Mouse (Mus musculus): Measurements from ENCODE around the gene Mat2a. TPM values are rescaled to one million over a fixed set of nuclear protein-coding genes. Genes with fewer than 3 reads are reported as not detected.
"Not testable (repeated sequence)": the region's sequence is repeated elsewhere in the genome, so short reads cannot be mapped to it uniquely, and the experiment has no call there.

Gene Mat2a
- polyA plus RNA-seq, 1 experiment from 2014 or later = 463 TPM

GRCm38 (mm10) chr6:72458921-72459320 is 19.6 kb upstream of the Mat2a start:
- H3K9ac ChIP-seq (ENCODE audit: low read depth, low read length) = no peak overlapping the region
- H3K4me2 ChIP-seq (replicated peaks; ENCODE audit: low read depth, low read length) = no peak overlapping the region
- peaks cover 5% of the 10 kb centered on the region; the same call in 1 of the 2 replicates for H3K4me1 ChIP-seq (ENCODE audit: control insufficient read depth, insufficient read depth, low read length)
- 67% methylated on average over 5 of the region's 5 CpGs for WGBS
- no peaks in the 10 kb centered on the region for H3K27me3 ChIP-seq (ENCODE audit: control insufficient read depth, insufficient read depth, low read length)
- ATAC-seq (ENCODE audit: low FRiP score, low TSS enrichment) = no peak
- no peak overlapping the region for H3K4me3 ChIP-seq (ENCODE audit: low read length)
- no peaks in the 10 kb centered on the region for H3K36me3 ChIP-seq (ENCODE audit: control insufficient read depth, insufficient read depth, low read length)
- H3K9me3 ChIP-seq (ENCODE audit: control insufficient read depth, low read length) = no peaks in the 10 kb centered on the region
- H3K27ac ChIP-seq (ENCODE audit: low read depth, low read length) = no peak overlapping the region

GRCm38 (mm10) chr6:72458418-72458817 is 19.1 kb upstream of the Mat2a start:
- H3K27ac ChIP-seq (ENCODE audit: low read depth, low read length) = no peak overlapping the region
- H3K4me2 ChIP-seq (replicated peaks; ENCODE audit: low read depth, low read length) = no peak overlapping the region

GRCm38 (mm10) chr6:72456567-72456966 is 17.2 kb upstream of the Mat2a start:
- 83% methylated on average over 4 of the region's 4 CpGs for WGBS
- no peak overlapping the region for H3K9ac ChIP-seq (ENCODE audit: low read depth, low read length)
- H3K4me1 ChIP-seq (ENCODE audit: control insufficient read depth, insufficient read depth, low read length) = peaks cover 5% of the 10 kb centered on the region; the same call in 1 of the 2 replicates
- H3K9me3 ChIP-seq (ENCODE audit: control insufficient read depth, low read length) = no peaks in the 10 kb centered on the region
- H3K4me3 ChIP-seq (ENCODE audit: low read length) = no peak overlapping the region
- no peak for ATAC-seq (ENCODE audit: low FRiP score, low TSS enrichment)
- no peaks in the 10 kb centered on the region for H3K27me3 ChIP-seq (ENCODE audit: control insufficient read depth, insufficient read depth, low read length)
- H3K27ac ChIP-seq (ENCODE audit: low read depth, low read length) = no peak overlapping the region
- H3K36me3 ChIP-seq (ENCODE audit: control insufficient read depth, insufficient read depth, low read length) = no peaks in the 10 kb centered on the region
- no peak overlapping the region for H3K4me2 ChIP-seq (replicated peaks; ENCODE audit: low read depth, low read length)

More at GRCm38 (mm10) chr6:72458418-72458817, 19.1 kb upstream of the Mat2a start:
- WGBS = 69% methylated on average over 7 of the region's 7 CpGs
- no peak overlapping the region for H3K4me3 ChIP-seq (ENCODE audit: low read length)
- no peaks in the 10 kb centered on the region for H3K27me3 ChIP-seq (ENCODE audit: control insufficient read depth, insufficient read depth, low read length)
- no peaks in the 10 kb centered on the region for H3K9me3 ChIP-seq (ENCODE audit: control insufficient read depth, low read length)
- H3K4me1 ChIP-seq (ENCODE audit: control insufficient read depth, insufficient read depth, low read length) = peaks cover 5% of the 10 kb centered on the region; the same call in 1 of the 2 replicates
- ATAC-seq (ENCODE audit: low FRiP score, low TSS enrichment) = no peak
- no peaks in the 10 kb centered on the region for H3K36me3 ChIP-seq (ENCODE audit: control insufficient read depth, insufficient read depth, low read length)
- no peak overlapping the region for H3K9ac ChIP-seq (ENCODE audit: low read depth, low read length)

- Histone ChIP-seq H3K9ac (ENCODE audit: low read depth, low read length) (no peak overlapping the region), H3K4me3 (ENCODE audit: low read length) (no peak overlapping the region), H3K27ac (ENCODE audit: low read depth, low read length) (no peak overlapping the region), H3K27me3 (ENCODE audit: control insufficient read depth, insufficient read depth, low read length) (no peaks in the 10 kb centered on the region), H3K36me3 (ENCODE audit: control insufficient read depth, insufficient read depth, low read length) (no peaks in the 10 kb centered on the region), H3K4me2 (replicated peaks; ENCODE audit: low read depth, low read length) (no peak overlapping the region), H3K4me1 (ENCODE audit: control insufficient read depth, insufficient read depth, low read length) (no peaks in the 10 kb centered on the region), H3K9me3 (ENCODE audit: control insufficient read depth, low read length) (no peaks in the 10 kb centered on the region)
- 65% methylated on average over 7 of the region's 7 CpGs for WGBS
- no peak for ATAC-seq (ENCODE audit: low FRiP score, low TSS enrichment)
These were observed 15.5 kb upstream of the Mat2a start for GRCm38 (mm10) chr6:72454833-72455373.

GRCm38 (mm10) chr6:72454072-72454746 is 14.9 kb upstream of the Mat2a start:
- Histone ChIP-seq H3K27me3 (ENCODE audit: control insufficient read depth, insufficient read depth, low read length) (no peaks in the 10 kb centered on the region), H3K4me2 (replicated peaks; ENCODE audit: low read depth, low read length) (no peak overlapping the region), H3K9ac (ENCODE audit: low read depth, low read length) (0 out of 2 replicates have a peak overlapping the region, but pooled peaks have one; percentile 28), H3K9me3 (ENCODE audit: control insufficient read depth, low read length) (no peaks in the 10 kb centered on the region), H3K27ac (ENCODE audit: low read depth, low read length) (peak overlapping the region; percentile 42; the same call in 1 of the 2 replicates), H3K36me3 (ENCODE audit: control insufficient read depth, insufficient read depth, low read length) (no peaks in the 10 kb centered on the region), H3K4me3 (ENCODE audit: low read length) (no peak overlapping the region), H3K4me1 (ENCODE audit: control insufficient read depth, insufficient read depth, low read length) (no peaks in the 10 kb centered on the region)
- ATAC-seq (ENCODE audit: low FRiP score, low TSS enrichment) = peak; percentile 57; the same call in 1 of the 2 replicates
- WGBS = 48% methylated on average over 7 of the region's 7 CpGs

GRCm38 (mm10) chr6:72453578-72453977 is 14.2 kb upstream of the Mat2a start:
- WGBS = 80% methylated on average over 3 of the region's 3 CpGs
- H3K4me1 ChIP-seq (ENCODE audit: control insufficient read depth, insufficient read depth, low read length) = no peaks in the 10 kb centered on the region
- H3K9me3 ChIP-seq (ENCODE audit: control insufficient read depth, low read length) = no peaks in the 10 kb centered on the region
- H3K4me3 ChIP-seq (ENCODE audit: low read length) = no peak overlapping the region
- no peak for ATAC-seq (ENCODE audit: low FRiP score, low TSS enrichment)
- no peaks in the 10 kb centered on the region for H3K27me3 ChIP-seq (ENCODE audit: control insufficient read depth, insufficient read depth, low read length)
- H3K36me3 ChIP-seq (ENCODE audit: control insufficient read depth, insufficient read depth, low read length) = no peaks in the 10 kb centered on the region
- H3K27ac ChIP-seq (ENCODE audit: low read depth, low read length) = no peak overlapping the region
- no peak overlapping the region for H3K9ac ChIP-seq (ENCODE audit: low read depth, low read length)
- no peak overlapping the region for H3K4me2 ChIP-seq (replicated peaks; ENCODE audit: low read depth, low read length)

GRCm38 (mm10) chr6:72452329-72452728 is 13.0 kb upstream of the Mat2a start:
- H3K4me1 ChIP-seq (ENCODE audit: control insufficient read depth, insufficient read depth, low read length) = no peaks in the 10 kb centered on the region
- H3K36me3 ChIP-seq (ENCODE audit: control insufficient read depth, insufficient read depth, low read length) = no peaks in the 10 kb centered on the region
- H3K9ac ChIP-seq (ENCODE audit: low read depth, low read length) = no peak overlapping the region
- no peak for ATAC-seq (ENCODE audit: low FRiP score, low TSS enrichment)
- no peaks in the 10 kb centered on the region for H3K9me3 ChIP-seq (ENCODE audit: control insufficient read depth, low read length)
- no peak overlapping the region for H3K27ac ChIP-seq (ENCODE audit: low read depth, low read length)
- H3K27me3 ChIP-seq (ENCODE audit: control insufficient read depth, insufficient read depth, low read length) = no peaks in the 10 kb centered on the region
- no peak overlapping the region for H3K4me2 ChIP-seq (replicated peaks; ENCODE audit: low read depth, low read length)
- no peak overlapping the region for H3K4me3 ChIP-seq (ENCODE audit: low read length)
- WGBS = 89% methylated on average over 2 of the region's 2 CpGs

- H3K4me3 ChIP-seq (ENCODE audit: low read length); H3K36me3 ChIP-seq (ENCODE audit: control insufficient read depth, insufficient read depth, low read length); H3K27me3 ChIP-seq (ENCODE audit: control insufficient read depth, insufficient read depth, low read length); H3K4me1 ChIP-seq (ENCODE audit: control insufficient read depth, insufficient read depth, low read length); H3K27ac ChIP-seq (ENCODE audit: low read depth, low read length); H3K4me2 ChIP-seq (replicated peaks; ENCODE audit: low read depth, low read length); ATAC-seq (ENCODE audit: low FRiP score, low TSS enrichment); H3K9ac ChIP-seq (ENCODE audit: low read depth, low read length); H3K9me3 ChIP-seq (ENCODE audit: control insufficient read depth, low read length): not testable (repeated sequence)
- WGBS = 65% methylated on average over 2 of the region's 2 CpGs
These were observed 12.4 kb upstream of the Mat2a start for GRCm38 (mm10) chr6:72451778-72452177.

- Histone ChIP-seq H3K9ac (ENCODE audit: low read depth, low read length) (no peak overlapping the region), H3K4me3 (ENCODE audit: low read length) (no peak overlapping the region), H3K4me1 (ENCODE audit: control insufficient read depth, insufficient read depth, low read length) (no peaks in the 10 kb centered on the region), H3K36me3 (ENCODE audit: control insufficient read depth, insufficient read depth, low read length) (no peaks in the 10 kb centered on the region), H3K27me3 (ENCODE audit: control insufficient read depth, insufficient read depth, low read length) (no peaks in the 10 kb centered on the region), H3K4me2 (replicated peaks; ENCODE audit: low read depth, low read length) (no peak overlapping the region), H3K9me3 (ENCODE audit: control insufficient read depth, low read length) (no peaks in the 10 kb centered on the region), H3K27ac (ENCODE audit: low read depth, low read length) (no peak overlapping the region)
- no peak for ATAC-seq (ENCODE audit: low FRiP score, low TSS enrichment)
- 84% methylated on average over 2 of the region's 2 CpGs for WGBS
These were observed 8.1 kb upstream of the Mat2a start for GRCm38 (mm10) chr6:72447487-72447886.

Data from kidney, embryonic 14.5 days (tissue).